Mouse (Mus musculus): Measurements from ENCODE around the gene Bcl11a. TPM values are rescaled to one million over a fixed set of nuclear protein-coding genes. Genes with fewer than 3 reads are reported as not detected.
"Not testable (repeated sequence)": the region's sequence is repeated elsewhere in the genome, so short reads cannot be mapped to it uniquely, and the experiment has no call there.

Bcl11a gene
- polyA plus RNA-seq, 1 experiment from 2014 or later: 66.0 TPM

DNA sequence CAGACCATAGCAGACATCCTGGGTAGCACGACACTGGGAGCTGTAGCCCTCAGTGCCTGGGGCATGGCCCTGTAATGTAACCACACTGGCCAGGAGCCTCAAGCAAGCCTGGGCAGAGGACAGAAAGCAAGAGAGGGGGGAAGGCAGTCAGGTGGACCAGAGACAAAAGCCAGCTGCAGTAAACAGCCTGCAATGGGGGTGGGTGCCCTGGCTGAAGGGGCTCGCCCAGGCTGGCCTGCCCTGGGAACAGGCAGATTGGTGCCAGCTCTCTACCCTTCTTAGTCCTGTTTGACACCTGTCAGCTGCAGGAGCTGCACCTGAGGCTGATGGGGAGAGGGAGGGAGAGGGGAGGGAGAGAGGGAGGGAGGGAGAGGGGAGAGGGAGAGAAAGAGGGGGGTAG lies 50.1 kb downstream of the Bcl11a start:
- 0 out of 2 replicates have a peak, but pooled peaks cover 7% of the 10 kb centered on the region for H3K36me3 ChIP-seq
- WGBS: 38% methylated on average over 2 of the region's 2 CpGs
- no peaks in the 10 kb centered on the region for H3K9me3 ChIP-seq
- H3K27me3 ChIP-seq: no peaks in the 10 kb centered on the region
- peaks cover 26% of the 10 kb centered on the region for H3K4me1 ChIP-seq
- H3K9ac ChIP-seq (replicated peaks): no peak overlapping the region; the same call in 1 of the 2 replicates
- no peak; the same call in 1 of the 2 replicates for ATAC-seq (ENCODE audit: low FRiP score, low read depth)
- no peak overlapping the region for H3K4me3 ChIP-seq
- H3K4me2 ChIP-seq (replicated peaks): no peak overlapping the region
- 0 out of 2 replicates have a peak overlapping the region, but pooled peaks have one; percentile 6 for H3K27ac ChIP-seq (replicated peaks)

DNA sequence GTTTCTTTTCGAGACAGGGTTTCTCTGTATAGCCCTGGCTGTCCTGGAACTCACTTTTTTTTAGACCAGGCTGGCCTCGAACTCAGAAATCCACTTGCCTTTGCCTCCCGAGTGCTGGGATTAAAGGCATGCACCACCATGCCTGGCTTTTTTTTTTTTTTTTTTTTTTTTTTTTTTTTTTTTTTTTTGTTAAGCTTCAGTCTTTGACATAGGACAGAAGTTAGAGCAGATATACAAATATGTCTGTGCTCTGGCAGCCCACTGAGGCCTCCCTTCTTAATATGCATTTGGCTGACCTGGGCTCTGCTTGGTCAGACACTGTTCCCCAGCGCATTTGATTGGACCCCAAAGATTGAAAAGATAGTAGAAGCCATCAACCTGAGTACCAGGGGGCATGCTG lies 51.0 kb downstream of the Bcl11a start:
- not testable (repeated sequence) for H3K9ac ChIP-seq (replicated peaks); H3K27me3 ChIP-seq; H3K4me3 ChIP-seq; ATAC-seq (ENCODE audit: low FRiP score, low read depth); H3K4me2 ChIP-seq (replicated peaks); H3K36me3 ChIP-seq; H3K9me3 ChIP-seq; H3K27ac ChIP-seq (replicated peaks)
- peaks cover 27% of the 10 kb centered on the region; the same call in 1 of the 2 replicates for H3K4me1 ChIP-seq
- WGBS: 90% methylated on average over 4 of the region's 4 CpGs

DNA sequence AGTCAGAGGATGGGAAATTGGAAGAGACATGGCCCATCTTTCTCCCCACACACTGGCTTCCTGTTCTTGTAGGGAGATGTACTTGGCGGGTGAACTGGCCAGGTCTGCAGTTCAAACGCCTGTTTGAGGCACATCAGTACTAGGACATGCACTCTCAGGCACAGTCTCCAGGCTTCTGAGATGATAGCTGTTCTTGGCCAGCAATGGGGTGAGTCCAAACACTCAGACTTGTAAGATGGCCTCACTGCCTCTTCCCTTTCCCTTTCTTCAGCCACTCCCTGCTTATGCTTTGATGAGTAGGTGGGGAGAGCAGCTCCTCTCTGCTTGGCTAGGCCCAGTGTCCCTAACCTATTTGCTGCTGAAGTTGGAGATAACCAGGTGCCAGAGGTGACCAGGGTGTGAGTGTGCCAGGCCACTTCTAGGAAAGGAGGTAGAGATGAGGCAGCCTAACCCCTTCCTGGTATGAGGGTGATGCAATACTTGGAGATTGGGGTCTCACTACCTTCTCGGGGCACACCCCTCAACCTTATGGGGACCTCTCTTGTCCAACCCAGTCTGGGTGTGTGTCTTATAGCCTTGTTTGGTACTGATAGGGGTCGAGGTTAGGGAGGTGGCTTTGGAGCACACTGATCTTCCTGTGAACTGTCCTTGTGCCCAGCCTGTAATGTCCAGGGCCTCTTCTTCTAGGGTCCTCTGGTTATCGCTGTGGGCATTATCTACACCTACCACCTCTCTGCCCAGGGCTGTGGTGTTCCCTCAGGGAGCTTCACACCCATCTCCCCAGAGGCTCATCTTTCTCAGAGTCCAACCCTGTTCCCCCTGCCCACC lies 51.7 kb downstream of the Bcl11a start:
- Histone ChIP-seq H3K9me3 (no peaks in the 10 kb centered on the region), H3K36me3 (0 out of 2 replicates have a peak, but pooled peaks cover 7% of the 10 kb centered on the region), H3K27ac (replicated peaks) (no peak overlapping the region), H3K4me2 (replicated peaks) (no peak overlapping the region), H3K4me1 (peaks cover 21% of the 10 kb centered on the region; the same call in 1 of the 2 replicates), H3K27me3 (no peaks in the 10 kb centered on the region), H3K4me3 (no peak overlapping the region), H3K9ac (replicated peaks) (no peak overlapping the region)
- whole genome bisulfite sequencing: 97% methylated on average over 5 of the region's 5 CpGs
- no peak for ATAC-seq (ENCODE audit: low FRiP score, low read depth)

DNA sequence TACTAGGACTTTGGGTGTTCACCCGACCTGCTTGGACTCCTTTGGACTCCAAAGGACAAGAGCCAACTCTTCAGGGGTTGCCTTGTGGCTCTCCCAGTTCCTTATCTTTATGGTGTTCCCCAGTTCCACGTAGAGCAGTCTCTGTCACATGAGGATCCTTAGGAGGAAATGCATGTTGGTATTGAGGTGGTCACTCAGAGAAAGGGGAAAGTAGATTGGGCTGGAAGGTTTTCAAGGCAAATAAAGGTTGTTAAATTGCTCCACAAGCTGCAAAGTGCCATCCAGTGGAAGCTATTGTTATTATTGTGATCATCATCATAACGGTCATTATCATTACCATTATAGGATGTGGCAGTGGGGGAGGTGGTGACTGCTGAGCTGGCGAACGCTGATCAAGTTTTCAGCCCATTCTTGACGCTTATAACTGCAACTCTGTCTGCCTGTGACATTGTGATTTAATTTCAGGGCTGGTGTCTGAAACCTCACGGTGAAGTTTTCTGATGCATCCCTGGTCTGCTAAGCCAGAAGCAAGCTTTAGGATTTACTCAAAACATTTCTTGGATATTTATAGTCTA lies 52.4 kb downstream of the Bcl11a start:
- no peak overlapping the region for H3K4me2 ChIP-seq (replicated peaks)
- ATAC-seq (ENCODE audit: low FRiP score, low read depth): no peak
- no peaks in the 10 kb centered on the region for H3K27me3 ChIP-seq
- no peak overlapping the region for H3K4me3 ChIP-seq
- no peak overlapping the region for H3K27ac ChIP-seq (replicated peaks)
- no peaks in the 10 kb centered on the region for H3K9me3 ChIP-seq
- no peak overlapping the region for H3K9ac ChIP-seq (replicated peaks)
- WGBS: 87% methylated on average over 7 of the region's 7 CpGs
- peaks cover 21% of the 10 kb centered on the region; the same call in 1 of the 2 replicates for H3K4me1 ChIP-seq
- 0 out of 2 replicates have a peak, but pooled peaks cover 7% of the 10 kb centered on the region for H3K36me3 ChIP-seq

DNA sequence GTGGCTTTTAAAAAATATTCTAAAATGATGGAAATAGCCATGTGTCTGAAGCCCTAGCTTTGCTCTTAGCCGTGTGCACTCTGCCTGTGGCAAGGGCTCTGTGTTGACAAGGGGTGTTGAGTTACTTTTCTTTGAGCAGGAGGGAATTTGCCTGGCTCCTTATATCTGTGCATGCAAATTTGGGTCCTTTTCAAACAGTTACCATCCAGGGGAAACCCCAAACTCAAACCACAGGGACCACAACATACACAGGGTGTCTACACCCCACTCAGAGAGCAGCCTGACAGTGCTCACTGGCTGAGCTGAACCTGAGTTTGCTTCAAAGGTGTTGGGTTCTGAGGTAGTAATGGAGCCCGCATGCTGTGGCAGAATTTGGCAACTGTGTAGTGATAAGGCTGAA lies 54.0 kb downstream of the Bcl11a start:
- H3K9me3 ChIP-seq: no peaks in the 10 kb centered on the region
- 0 out of 2 replicates have a peak, but pooled peaks cover 7% of the 10 kb centered on the region for H3K36me3 ChIP-seq
- ATAC-seq (ENCODE audit: low FRiP score, low read depth): no peak
- no peaks in the 10 kb centered on the region for H3K27me3 ChIP-seq
- 85% methylated on average over 2 of the region's 2 CpGs for WGBS
- H3K27ac ChIP-seq (replicated peaks): no peak overlapping the region
- no peak overlapping the region for H3K9ac ChIP-seq (replicated peaks)
- no peak overlapping the region for H3K4me2 ChIP-seq (replicated peaks)
- H3K4me1 ChIP-seq: peaks cover 28% of the 10 kb centered on the region; the same call in 1 of the 2 replicates
- H3K4me3 ChIP-seq: no peak overlapping the region

DNA sequence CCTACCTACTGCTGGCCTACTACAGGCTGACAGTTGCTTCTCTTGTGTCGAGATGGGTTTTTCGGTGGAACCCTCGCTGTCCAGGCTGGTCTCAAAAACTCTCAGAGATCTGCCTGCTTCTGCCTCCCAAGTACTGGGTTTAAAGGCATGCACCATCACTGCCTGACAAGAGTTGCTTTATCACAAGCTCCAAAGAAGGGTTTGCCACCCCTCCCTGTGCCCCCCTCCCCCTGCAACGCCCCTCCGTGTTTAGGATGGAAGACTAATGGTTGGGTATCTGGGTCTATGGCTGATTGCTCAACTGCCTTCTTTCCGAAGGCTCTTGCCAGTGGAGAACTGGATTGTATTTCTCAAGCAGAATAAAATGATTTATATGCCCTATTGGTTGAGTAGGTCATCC lies 54.5 kb downstream of the Bcl11a start:
- Histone ChIP-seq H3K27me3 (no peaks in the 10 kb centered on the region), H3K4me1 (peaks cover 28% of the 10 kb centered on the region; the same call in 1 of the 2 replicates), H3K9ac (replicated peaks) (no peak overlapping the region), H3K9me3 (no peaks in the 10 kb centered on the region), H3K4me2 (replicated peaks) (no peak overlapping the region), H3K36me3 (0 out of 2 replicates have a peak, but pooled peaks cover 7% of the 10 kb centered on the region), H3K4me3 (no peak overlapping the region), H3K27ac (replicated peaks) (no peak overlapping the region)
- ATAC-seq (ENCODE audit: low FRiP score, low read depth): no peak
- WGBS: 98% methylated on average over 6 of the region's 6 CpGs

DNA sequence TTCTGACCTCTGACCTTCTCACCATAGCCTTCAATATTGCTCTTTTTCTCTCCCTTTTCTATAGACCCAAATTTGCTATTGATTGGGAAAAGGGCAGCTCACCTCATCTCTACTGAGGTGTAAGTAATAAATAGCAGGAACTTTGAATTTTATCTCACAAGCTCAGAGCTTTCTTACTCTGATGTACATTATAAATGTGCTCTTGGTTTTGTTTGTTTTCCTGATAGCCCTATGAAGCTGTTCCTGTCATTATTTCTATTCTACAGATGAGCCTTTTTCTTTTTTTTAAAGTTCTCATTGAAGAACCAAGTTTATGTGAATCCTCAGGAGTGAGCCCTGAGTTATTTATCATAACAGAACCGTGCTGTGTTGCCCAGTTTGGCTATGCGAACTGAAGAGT lies 55.0 kb downstream of the Bcl11a start:
- 92% methylated on average over 2 of the region's 2 CpGs for WGBS
- no peak for ATAC-seq (ENCODE audit: low FRiP score, low read depth)

DNA sequence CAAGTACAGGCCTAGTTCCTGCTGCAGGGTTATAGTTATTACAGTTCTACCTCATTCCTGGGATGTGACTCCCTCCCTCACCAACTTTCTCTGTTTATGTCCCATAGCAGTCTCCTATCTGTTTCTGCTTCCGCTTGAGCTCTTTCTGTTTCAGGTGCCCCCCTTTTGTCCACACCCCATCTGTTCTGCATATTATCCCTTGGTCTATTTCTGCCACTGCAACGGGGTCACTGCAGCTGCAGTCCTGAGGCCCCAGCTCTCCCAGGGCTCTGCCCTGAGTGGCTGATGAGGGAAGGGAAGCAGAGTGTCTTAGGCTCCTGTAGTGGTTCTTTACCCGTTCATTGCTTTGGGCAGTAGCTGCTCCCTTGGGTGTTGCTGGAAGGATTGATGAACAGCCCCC lies 55.6 kb downstream of the Bcl11a start:
- Histone ChIP-seq H3K9ac (replicated peaks) (no peak overlapping the region), H3K9me3 (no peaks in the 10 kb centered on the region), H3K27ac (replicated peaks) (no peak overlapping the region), H3K4me3 (no peak overlapping the region), H3K4me2 (replicated peaks) (no peak overlapping the region), H3K27me3 (no peaks in the 10 kb centered on the region), H3K4me1 (peaks cover 23% of the 10 kb centered on the region; the same call in 1 of the 2 replicates), H3K36me3 (peaks cover 7% of the 10 kb centered on the region; the same call in 1 of the 2 replicates)
- WGBS: 75% methylated on average over 3 of the region's 3 CpGs
- no peak for ATAC-seq (ENCODE audit: low FRiP score, low read depth)

More for the DNA sequence above, 55.0 kb downstream of the Bcl11a start:
- H3K27ac ChIP-seq (replicated peaks): no peak overlapping the region
- no peak overlapping the region for H3K4me2 ChIP-seq (replicated peaks)
- peaks cover 26% of the 10 kb centered on the region; the same call in 1 of the 2 replicates for H3K4me1 ChIP-seq
- H3K27me3 ChIP-seq: no peaks in the 10 kb centered on the region
- no peaks in the 10 kb centered on the region for H3K9me3 ChIP-seq
- H3K36me3 ChIP-seq: 0 out of 2 replicates have a peak, but pooled peaks cover 7% of the 10 kb centered on the region
- no peak overlapping the region for H3K9ac ChIP-seq (replicated peaks)
- no peak overlapping the region for H3K4me3 ChIP-seq

DNA sequence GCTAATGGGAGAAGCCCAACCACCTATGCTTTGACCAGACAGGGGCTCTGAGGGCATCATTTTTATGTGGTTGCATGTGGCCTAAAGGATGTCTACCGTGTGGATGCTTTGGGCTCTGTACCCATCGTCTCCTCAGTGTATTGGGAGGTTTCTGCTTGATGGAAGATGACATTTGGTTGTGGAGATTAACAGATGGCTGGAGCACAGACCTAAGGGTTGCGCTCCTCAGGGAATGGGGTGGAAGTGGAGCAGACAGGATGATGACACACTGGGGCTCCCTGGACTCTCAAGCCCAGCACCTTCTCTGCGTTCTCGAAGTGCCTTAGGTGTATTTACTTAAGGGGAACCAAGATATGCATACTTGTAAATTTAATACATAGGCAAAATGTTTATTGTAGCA lies 56.1 kb downstream of the Bcl11a start:
- no peak overlapping the region for H3K9ac ChIP-seq (replicated peaks)
- no peak overlapping the region for H3K4me3 ChIP-seq
- no peak overlapping the region for H3K4me2 ChIP-seq (replicated peaks)
- no peak; the same call in 1 of the 2 replicates for ATAC-seq (ENCODE audit: low FRiP score, low read depth)
- peaks cover 9% of the 10 kb centered on the region; the same call in 1 of the 2 replicates for H3K36me3 ChIP-seq
- WGBS: 82% methylated on average over 5 of the region's 5 CpGs
- no peaks in the 10 kb centered on the region for H3K9me3 ChIP-seq
- H3K27me3 ChIP-seq: no peaks in the 10 kb centered on the region
- no peak overlapping the region for H3K27ac ChIP-seq (replicated peaks)
- peaks cover 23% of the 10 kb centered on the region; the same call in 1 of the 2 replicates for H3K4me1 ChIP-seq

DNA sequence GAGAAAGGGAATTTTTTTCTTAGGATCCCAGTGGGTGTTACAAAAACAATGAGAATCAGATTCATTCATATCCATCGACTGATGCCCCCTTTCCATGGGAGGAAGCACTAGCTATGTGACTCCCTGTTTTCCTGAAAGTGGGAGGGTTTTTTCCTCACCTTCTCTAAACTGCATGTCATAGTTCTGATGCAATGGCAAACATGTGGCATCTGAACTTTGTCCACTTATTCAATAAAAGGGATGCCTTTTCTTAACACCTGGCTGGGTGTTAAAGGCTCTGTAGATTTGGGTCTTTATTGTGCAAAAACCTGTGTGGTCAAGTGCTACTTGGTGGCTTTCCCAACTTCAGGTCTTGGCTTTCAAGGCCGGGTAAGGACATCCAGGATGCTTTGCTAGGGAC lies 57.4 kb downstream of the Bcl11a start:
- no peak for ATAC-seq (ENCODE audit: low FRiP score, low read depth)
- H3K4me3 ChIP-seq: no peak overlapping the region
- peaks cover 23% of the 10 kb centered on the region; the same call in 1 of the 2 replicates for H3K4me1 ChIP-seq
- 83% methylated on average over 2 of the region's 2 CpGs for WGBS
- peaks cover 9% of the 10 kb centered on the region; the same call in 1 of the 2 replicates for H3K36me3 ChIP-seq
- H3K9me3 ChIP-seq: no peaks in the 10 kb centered on the region; the same call in 1 of the 2 replicates
- no peaks in the 10 kb centered on the region for H3K27me3 ChIP-seq
- H3K27ac ChIP-seq (replicated peaks): no peak overlapping the region
- no peak overlapping the region for H3K9ac ChIP-seq (replicated peaks)
- no peak overlapping the region for H3K4me2 ChIP-seq (replicated peaks)

DNA sequence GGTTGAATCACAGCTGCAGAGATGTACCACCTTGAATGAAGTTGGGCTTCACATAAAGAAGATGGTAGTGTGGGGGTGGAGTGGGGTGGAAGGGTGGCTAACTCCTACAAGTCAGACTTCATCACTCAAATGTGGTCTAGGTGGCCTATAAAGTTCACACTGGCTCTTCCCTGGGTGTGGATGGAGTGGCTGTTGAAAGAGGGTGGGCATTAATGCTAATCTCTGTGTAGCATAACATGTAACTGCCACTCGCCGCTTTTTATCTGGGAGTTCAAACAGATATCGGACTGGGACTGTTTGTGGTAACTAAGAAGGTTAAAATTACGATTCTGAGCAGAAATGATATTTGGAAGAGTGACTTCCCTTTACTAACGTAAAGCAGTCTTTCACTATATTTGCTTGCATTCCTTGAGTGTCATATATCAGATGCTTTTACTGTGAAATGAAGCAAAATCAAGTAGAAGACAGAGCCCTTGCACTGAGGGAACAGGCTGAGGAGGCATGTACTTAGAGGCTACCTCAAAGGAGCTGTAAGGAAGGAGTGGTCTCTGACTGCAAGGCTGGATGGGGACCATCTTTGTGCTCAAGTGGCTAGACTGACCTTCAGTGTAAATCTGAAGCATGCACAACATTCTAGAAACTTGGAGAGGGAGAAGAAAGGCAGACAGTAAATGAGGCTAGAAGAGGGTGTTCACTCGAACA lies 58.4 kb downstream of the Bcl11a start:
- no peak overlapping the region for H3K27ac ChIP-seq (replicated peaks)
- no peak overlapping the region for H3K9ac ChIP-seq (replicated peaks)
- peaks cover 6% of the 10 kb centered on the region; the same call in 1 of the 2 replicates for H3K36me3 ChIP-seq
- ATAC-seq (ENCODE audit: low FRiP score, low read depth): no peak
- H3K4me3 ChIP-seq: no peak overlapping the region
- 87% methylated on average over 6 of the region's 6 CpGs for WGBS
- no peak overlapping the region for H3K4me2 ChIP-seq (replicated peaks)
- H3K27me3 ChIP-seq: no peaks in the 10 kb centered on the region
- peaks cover 24% of the 10 kb centered on the region; the same call in 1 of the 2 replicates for H3K4me1 ChIP-seq
- no peaks in the 10 kb centered on the region; the same call in 1 of the 2 replicates for H3K9me3 ChIP-seq

All from midbrain, embryonic 12.5 days (tissue).